Mouse (Mus musculus) spleen, adult 12 weeks (tissue): Measurements from ENCODE around the gene Mfsd14a.
"Not testable (repeated sequence)": the region's sequence is repeated elsewhere in the genome, so short reads cannot be mapped to it uniquely, and the experiment has no call there.

Experiments
- DNase-seq: peaks from one replicate; pipeline ENCODE4 v3.0.0; 2022; ENCODE audit warnings: low spot score

Mfsd14a gene

GRCm38 (mm10) chr3:116662463-116662863, at the start of gene Mfsd14a:
Mfsd14a (minus strand) TSS chr3:116662677.
- DNase-seq = peak; percentile 100

GRCm38 (mm10) chr3:116711624-116712435, 49.4 kb upstream of the Mfsd14a start:
- peak; percentile 62 for DNase-seq

- no peak for DNase-seq
These were observed 48.5 kb upstream of the Mfsd14a start for GRCm38 (mm10) chr3:116710941-116711340.

GRCm38 (mm10) chr3:116705637-116706204, 43.2 kb upstream of the Mfsd14a start:
- DNase-seq = no peak

- DNase-seq = no peak
These were observed 41.4 kb upstream of the Mfsd14a start for GRCm38 (mm10) chr3:116703835-116704234.

- no peak for DNase-seq
These were observed 40.3 kb upstream of the Mfsd14a start for GRCm38 (mm10) chr3:116702647-116703272.

GRCm38 (mm10) chr3:116701601-116702000, 39.1 kb upstream of the Mfsd14a start:
- DNase-seq = no peak

- no peak for DNase-seq
These were observed 36.3 kb upstream of the Mfsd14a start for GRCm38 (mm10) chr3:116698786-116699185.

GRCm38 (mm10) chr3:116695666-116695985, 33.1 kb upstream of the Mfsd14a start:
- DNase-seq = no peak

GRCm38 (mm10) chr3:116694955-116695665, 32.6 kb upstream of the Mfsd14a start:
- no peak for DNase-seq

GRCm38 (mm10) chr3:116694312-116694711, 31.8 kb upstream of the Mfsd14a start:
- peak; percentile 31 for DNase-seq

GRCm38 (mm10) chr3:116681160-116681559, 18.7 kb upstream of the Mfsd14a start, which contains the start of gene Gm43191:
Gm43191 (minus strand) TSS chr3:116681260.
- no peak for DNase-seq

- not testable (repeated sequence) for DNase-seq
These were observed 1.8 kb upstream of the Mfsd14a start for GRCm38 (mm10) chr3:116664281-116664680.

- no peak for DNase-seq
These were observed 535 bp downstream of the Mfsd14a start for GRCm38 (mm10) chr3:116661870-116662414.

- no peak for DNase-seq
These were observed 1.1 kb downstream of the Mfsd14a start for GRCm38 (mm10) chr3:116661288-116661869.

GRCm38 (mm10) chr3:116659856-116660430, 2.5 kb downstream of the Mfsd14a start:
- no peak for DNase-seq

GRCm38 (mm10) chr3:116658928-116659565, 3.4 kb downstream of the Mfsd14a start:
- DNase-seq = no peak

- DNase-seq = no peak
These were observed 6.1 kb downstream of the Mfsd14a start for GRCm38 (mm10) chr3:116656184-116656965.

GRCm38 (mm10) chr3:116654051-116654450, 8.4 kb downstream of the Mfsd14a start:
- DNase-seq = not testable (repeated sequence)
